Mouse (Mus musculus) T-helper 1 cell (primary cell): ENCODE measurements around the gene Dennd6a.

ENCODE experiments used
- in situ Hi-C: fragments of 300-600 bp; cut with MboI, MseI; formaldehyde crosslinking; loops from one replicate; pipeline ENCODE4 v1.15.1; 2025; ENCODE audit warnings: high pct_unique_total_duplicates

The Dennd6a gene

DNA sequence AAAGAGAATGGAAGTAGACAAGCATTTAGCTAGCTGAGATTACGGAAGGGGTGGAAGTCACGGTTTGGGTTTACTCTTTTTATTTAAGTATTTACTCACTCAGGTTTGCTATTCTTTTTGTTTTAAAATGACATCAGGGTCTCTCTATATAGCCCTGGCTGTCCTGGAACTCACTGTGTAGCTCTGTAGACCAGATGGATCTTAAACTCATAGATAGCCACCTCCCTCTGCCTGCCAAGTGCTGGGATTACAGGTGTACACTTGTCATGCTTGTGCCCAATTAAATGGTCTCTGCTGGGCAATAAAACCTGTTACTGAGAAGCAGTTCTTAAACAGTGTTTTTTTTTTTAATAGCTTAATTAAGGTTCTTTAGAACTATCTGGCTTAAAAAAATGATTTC is 66.3 kb downstream of the Dennd6a start:
- in situ Hi-C loops = loop anchor here (5.0 kb wide), 1 partner anchor 153 kb away; no protein-coding TSS in a partner anchor

DNA sequence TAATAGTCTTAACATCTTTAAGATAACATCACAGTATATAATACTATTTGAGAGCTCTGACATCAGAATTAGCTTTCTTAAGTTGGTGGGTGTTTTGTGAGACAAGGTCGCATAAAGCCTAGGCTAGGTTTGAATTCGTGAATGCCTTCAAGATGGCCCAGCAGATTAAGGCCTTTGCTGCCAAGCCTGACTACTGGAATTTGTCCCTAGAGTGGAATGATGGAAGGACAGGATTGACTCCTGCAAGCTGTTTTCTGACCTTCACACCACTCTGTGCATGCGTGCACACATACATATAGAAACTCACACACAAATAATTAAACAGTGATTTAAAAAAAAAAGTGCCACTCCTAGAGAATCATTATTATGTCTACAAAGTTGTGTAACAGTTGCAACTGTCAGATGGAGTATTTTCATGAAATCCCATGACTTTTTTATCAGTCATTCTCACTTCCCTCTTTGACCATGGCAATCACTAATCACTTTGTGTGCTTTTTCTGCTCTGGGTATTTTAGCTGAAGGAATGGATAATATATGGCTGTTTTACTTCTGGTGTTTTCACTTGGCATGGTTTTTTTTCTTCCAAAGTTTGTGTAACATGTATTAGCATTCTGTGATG is 69.5 kb downstream of the Dennd6a start:
- in situ Hi-C loops = loop anchor here (5.0 kb wide), 1 partner anchor 156 kb away; no protein-coding TSS in a partner anchor

DNA sequence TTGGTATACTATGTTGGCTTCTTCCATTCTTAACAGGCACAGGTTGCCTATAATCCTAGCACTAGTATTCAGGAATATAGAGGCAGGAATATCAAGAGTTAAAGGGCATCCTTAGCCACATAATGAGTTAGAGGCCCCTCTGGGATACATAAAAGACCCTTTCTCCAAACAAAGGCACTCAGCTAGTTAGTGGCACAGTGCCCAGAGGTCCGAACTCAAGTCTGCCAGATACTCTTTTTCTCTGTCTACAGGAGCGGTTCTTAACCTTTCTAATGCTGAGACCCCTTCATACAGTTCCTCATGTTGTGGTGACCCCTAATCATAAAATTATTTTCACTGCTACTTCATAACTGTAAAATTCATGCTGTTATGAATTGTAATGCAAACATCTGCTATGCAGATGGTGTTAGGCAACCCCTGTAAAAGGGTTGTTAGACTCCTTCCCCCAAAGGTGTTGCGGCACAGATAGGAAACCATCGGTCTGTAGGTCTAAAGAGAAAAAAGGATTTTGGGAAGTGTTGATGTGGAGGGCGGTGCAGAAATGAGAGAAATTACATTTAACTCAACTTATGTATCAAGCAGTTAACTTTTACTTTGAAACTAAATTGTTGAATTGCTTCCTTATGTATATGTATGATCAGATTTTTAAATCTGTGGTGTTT is 72.5 kb downstream of the Dennd6a start:
- in situ Hi-C loops = no loop called here

DNA sequence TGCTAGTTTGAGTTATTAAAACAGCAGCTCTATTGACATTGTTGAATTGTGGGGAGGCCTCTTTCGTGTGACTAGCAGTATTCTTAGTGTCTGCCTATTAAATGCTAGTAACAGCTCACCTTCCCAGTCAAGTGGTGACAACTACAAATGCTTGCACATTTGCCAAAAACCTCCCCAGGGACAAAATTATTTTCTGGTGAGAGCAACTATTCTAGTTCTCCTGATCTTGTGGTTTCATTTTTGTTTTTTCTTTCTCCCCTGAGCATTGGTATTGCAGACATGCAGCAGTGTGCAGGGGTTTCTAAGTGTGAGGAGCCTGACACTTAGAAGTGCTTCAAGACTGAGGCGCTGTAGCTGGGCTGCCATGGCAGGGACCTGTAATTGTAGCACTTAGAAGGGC is 74.2 kb downstream of the Dennd6a start:
- in situ Hi-C loops = no loop called here

DNA sequence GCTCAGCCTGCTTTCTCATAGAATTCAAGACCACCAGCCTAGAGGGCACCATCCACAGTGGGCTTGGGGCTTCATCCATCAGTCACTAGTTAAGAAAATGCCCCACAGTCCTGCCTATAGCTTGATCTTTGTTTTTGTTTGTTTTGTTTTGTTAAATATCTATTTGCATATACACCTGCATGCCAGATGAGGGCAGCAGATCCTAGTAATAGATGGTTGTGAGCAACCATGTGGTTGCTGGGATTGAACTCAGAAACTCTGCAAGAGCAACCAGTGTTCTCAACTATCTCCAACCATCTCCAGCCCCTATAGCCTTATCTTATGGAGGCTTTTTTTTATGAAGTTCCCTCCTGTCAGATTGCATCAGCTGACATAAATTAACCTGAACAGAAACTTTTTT is 78.2 kb downstream of the Dennd6a start:
- in situ Hi-C loops = loop anchor here (25.0 kb wide), 1 partner anchor 785 kb away; the partner anchor contains the start of gene Fam208a

DNA sequence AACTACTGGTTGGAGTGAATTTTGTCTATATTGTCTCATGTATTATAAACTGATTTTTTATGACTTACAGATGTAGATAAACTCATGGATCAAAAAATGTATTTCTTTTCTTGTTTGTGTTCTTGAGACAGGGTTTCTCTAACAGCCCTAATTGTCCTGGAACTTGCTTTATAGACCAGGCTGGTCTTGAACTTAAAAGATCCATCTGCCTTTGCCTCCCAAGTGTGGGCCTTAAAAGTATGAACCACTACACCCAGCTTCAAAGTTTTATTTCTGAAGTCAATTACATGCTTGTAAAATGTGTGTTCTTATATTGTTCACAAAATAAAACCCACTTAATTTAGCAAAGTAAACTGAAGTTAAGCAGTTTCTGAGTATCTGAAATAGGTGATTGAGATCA is 84.5 kb downstream of the Dennd6a start:
- in situ Hi-C loops = loop anchor here (25.0 kb wide), 1 partner anchor 779 kb away; the partner anchor contains the start of gene Fam208a

DNA sequence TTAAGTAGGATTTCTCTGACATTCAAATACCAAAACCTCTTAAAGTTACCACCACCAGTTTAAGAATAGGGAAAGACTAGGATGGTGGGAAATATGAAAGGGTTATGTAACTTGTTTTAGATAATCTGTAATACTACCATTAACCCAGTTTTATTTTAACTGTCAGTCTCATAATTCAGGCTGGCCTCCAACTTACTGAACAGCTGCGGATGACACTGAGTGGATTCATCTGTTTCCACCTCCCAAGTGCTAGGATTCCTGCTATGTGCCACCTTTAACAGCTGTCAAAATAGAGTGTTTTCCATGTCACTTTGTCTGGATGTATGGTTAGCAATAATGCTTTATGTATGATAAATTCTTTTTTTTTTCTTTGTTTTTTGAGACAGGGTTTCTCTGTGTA is 86.6 kb downstream of the Dennd6a start:
- in situ Hi-C loops = loop anchor here (25.0 kb wide), 1 partner anchor 777 kb away; the partner anchor contains the start of gene Fam208a

DNA sequence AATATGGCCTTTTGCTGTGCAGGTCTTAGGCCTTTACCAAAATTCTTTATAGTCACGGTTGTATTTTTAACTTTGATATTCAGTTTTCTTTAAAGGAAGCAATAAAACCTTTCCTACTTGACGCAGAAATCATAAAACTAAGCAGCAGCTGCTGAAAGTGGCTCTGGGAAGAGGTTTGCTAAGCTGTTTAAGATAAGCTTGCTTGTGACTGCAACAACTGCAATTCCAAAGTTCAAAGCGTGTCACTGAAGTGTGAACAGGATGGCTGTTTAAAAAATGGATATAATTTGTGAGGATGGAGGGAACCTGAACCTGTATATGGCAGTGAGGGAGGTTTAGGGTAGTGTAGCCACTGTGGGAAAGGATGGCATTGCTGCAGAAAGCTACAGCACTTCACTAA is 88.4 kb downstream of the Dennd6a start:
- in situ Hi-C loops = loop anchor here (25.0 kb wide), 1 partner anchor 775 kb away; the partner anchor contains the start of gene Fam208a

DNA sequence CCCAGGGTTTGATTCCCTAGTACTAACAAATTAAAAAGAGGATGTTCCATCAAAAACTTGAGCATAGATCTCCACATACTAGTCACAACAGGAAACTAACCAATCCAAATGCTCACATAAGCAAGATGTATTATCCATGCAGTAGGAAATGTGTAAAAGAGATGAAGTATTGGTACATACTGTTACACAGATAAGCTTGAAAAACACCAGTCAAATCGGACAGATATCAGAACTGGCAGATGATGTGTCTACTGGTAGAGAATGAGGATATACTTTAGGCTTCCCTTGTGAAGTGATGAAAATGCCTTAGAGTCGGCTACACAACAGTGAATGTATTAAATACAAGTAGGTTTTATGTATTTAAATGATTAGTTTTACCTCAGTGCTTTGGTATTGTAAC is 88.8 kb downstream of the Dennd6a start:
- in situ Hi-C loops = loop anchor here (25.0 kb wide), 1 partner anchor 775 kb away; the partner anchor contains the start of gene Fam208a

DNA sequence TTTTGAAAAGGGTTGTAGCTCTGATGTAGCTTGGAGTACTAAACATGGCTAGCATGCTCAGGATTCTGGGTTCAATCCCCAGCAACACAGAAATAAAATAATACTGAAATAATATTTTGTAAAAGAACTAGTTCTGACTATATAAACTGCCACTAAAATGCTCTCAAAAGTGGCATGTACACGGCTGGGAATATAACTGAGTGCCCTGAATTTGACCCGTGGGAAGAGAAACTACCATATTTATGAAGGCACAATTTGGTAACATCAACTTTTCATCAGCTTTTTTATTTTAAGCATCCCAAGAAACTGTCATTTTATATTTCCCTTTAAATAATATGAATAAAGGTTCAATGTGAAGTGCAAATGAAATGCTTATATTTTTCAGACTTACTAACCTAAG is 90.2 kb downstream of the Dennd6a start:
- in situ Hi-C loops = loop anchor here (25.0 kb wide), 1 partner anchor 773 kb away; the partner anchor contains the start of gene Fam208a

DNA sequence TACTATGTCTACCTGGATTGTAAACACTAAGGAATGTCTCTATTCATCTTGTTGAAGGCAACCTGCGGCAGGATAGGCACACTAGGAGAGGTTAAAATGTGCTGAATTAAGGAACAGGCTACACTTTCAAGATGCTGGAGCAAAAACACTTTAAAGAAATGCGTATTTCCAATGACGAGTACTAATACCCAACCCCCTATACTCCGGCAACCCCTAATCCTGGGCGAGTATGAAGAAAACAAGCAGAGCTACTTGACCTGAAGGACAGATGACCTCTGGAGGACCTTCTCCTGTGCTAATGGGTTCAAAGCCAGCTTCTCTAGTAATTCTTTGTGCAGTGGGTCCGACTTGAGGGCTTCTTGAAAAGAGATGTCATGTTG is 94.3 kb downstream of the Dennd6a start:
- in situ Hi-C loops = loop anchor here (25.0 kb wide), 1 partner anchor 769 kb away; the partner anchor contains the start of gene Fam208a

DNA sequence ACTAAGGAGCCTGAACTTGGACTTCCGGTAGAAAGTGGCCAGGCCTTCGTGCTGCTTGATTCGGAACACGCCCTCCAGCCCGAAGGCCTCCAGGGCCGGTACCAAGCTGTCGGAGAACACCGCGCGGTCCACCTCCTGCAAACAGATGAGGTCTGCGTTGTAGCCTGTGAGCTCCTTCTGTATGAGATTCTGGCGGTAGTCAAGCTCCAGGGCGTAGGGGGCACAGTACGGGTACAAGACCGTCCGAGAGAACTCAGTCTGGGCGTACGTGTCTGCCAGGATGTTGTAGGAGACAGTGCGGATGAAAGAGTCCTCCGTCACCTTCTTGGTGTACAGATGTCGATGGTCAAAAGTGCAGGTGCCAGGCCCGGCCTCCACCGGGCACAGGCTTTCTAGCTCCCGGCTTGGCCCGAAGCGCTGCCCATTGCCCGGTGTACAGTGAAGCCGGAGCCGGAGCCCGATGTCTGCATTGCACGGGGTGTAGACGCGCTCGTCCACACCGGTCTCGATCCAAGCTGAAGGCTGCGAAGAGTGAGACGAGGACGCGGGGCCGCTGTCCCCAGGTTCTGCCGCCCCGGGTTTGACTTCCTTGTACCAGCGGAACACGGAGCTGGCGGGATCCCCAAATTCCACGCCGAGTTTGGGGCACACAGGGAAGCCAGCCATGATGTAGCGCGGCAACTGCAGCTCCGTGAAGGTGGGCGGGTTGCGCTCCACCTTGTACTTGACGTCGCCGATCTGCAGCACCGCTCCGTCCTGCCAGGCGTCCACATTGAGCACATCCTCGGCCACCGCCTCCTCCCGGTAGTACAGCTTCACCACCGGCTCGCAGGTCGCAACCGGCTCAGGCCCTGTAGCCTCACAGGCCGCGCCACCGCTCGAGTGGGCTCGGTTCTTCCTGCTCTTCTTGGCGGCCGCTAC is 95.0 kb downstream of the Dennd6a start:
- in situ Hi-C loops = loop anchor here (25.0 kb wide), 1 partner anchor 769 kb away; the partner anchor contains the start of gene Fam208a

DNA sequence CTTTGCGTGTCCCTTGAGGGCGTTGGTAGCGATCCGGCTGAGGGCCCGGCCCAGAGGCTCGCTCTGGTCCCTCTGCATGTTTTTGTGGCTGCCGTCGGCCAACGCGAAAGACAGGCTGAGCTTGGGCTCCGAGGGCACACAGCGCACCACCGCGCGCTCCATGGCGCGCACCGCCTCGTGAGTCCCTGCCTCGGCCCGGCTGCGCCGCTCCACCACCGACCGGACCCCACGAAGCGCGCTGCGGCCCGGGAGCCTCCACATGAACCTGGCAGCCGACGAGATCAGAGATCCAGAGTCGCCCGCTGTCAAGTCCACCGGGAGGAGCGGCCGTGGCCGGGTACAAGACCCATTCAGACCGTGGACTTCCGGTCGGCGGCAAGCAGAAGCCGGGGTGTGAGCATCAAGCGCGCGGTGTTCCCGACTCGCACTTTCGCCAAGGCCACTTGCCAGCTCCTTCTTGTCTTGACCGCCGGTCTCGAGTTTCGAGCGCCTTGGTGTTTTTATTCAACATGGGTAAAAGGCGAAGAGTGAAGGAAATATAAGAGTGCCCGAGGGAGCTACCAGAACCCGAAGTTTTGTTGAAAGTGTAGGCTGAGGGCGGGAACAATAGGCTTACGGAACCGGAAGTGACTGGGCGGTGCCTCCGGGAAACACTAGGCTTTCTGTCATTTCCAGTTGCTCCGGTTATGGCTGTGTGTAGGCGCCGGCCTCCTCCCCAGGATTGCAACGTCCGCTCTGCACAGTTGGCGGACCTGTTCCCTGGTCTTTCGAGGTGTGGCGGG is 95.8 kb downstream of the Dennd6a start, which contains the start of gene Pde12:
Gene Pde12, minus strand, starts transcription at position 592 of the 782 bp plus-strand sequence.
- in situ Hi-C loops = loop anchor here (25.0 kb wide), 1 partner anchor 768 kb away; the partner anchor contains the start of gene Fam208a

DNA sequence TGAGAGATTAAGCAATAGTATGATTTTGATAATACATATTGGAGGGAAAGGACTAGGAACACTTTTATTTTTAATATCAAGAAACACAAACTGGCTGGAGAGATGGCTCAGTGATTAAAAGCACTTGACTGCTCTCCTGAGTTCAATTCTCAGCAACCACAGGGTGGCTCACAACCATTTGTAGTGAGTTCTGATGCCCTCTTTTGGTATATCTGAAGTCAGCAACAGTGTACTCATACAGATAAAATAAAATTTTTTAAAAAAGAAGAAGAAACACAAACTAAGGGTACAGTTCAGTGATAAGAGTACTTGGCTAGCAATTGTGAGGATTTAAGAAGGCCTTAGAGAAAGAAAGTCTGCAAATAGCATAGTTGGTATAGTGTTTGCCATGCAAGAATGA is 97.3 kb downstream of the Dennd6a start:
- in situ Hi-C loops = loop anchor here (25.0 kb wide), 1 partner anchor 766 kb away; the partner anchor contains the start of gene Fam208a

DNA sequence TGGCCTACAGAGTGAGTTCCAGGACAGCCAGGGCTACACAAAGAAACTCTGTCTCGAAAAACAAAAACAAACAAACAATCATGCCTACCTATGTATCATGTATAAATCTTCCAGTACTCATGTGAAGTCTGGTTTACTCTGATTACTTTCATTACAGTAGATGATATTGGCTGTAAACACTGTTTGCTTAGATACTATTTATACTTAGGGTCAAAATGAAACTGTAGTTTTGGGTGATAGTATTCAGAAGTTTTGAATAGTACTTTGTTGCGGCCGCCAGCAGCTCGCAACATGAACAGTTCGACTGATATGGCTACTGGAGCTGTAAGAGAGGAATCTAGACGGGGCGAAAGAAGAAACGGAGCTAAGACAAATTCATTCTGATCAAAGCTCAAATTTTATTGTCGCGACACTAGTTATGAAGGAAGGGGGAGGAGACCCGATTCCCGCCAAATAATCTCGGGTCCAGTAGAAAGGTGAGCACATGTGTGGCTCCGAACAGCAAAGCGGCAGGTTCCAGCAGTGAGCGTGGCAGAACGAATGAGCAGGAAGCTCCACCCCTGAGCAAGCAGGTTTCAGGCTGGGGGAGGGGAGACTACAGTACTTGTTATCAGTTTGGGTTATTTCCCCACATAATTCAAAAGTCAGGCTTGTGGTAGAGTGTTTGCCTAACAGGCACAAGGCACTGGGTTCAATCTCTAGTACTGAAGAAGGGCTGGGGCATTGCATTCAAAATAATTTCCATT is 98.4 kb downstream of the Dennd6a start:
- in situ Hi-C loops = loop anchor here (25.0 kb wide), 1 partner anchor 765 kb away; the partner anchor contains the start of gene Fam208a

DNA sequence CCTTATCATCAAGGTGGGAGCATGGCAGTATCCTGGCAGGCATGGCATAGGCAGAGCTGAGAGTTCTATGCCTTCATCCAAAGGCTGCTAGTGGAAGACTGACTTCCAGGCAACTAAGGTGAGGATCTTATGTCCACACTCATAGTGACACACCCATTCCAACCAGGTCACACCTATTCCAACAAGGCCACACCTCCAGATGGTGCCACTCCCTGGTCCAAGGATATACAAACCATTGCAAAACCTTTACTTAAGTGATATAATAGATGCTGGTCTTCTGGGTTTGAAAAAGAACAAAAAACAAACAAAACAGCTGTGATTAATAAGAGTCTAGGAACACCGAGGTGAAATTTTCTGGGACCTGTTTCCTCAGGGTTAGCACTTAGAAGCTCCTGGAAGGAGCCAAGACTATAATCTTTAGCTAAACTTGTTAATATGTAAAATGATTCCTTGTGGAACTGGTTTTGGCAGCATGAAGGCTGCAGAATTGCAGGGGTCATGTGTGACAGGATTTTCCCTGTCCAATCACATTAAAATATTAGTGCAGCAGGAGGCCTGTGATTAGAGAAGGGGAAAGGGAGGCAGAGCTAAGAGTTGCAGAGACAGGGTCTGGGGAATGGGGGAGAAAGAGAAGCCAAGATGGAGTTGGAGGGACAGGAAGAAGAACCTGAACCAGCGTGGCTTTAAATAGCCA is 101.0 kb downstream of the Dennd6a start:
- in situ Hi-C loops = loop anchor here (25.0 kb wide), 1 partner anchor 763 kb away; the partner anchor contains the start of gene Fam208a

DNA sequence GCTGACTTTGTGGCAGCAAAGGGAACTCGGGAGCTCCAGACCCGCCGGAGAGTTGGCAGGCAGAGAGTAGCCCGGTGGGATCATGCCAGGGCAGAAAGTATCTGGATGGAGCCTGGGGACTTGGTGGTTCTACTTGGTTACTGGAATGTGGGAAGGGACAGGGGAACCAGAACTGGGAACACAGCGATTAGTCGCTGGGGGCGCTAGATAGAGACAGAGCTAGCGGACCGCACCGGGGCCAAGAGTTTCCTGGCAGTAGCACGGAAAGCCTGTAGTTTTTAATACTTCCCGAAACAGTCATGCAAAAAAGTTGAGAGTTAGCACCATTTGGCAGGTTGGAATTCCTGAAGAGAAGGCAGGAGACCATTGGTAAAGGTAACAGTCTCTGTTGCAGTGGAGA is 101.7 kb downstream of the Dennd6a start:
- in situ Hi-C loops = no loop called here

DNA sequence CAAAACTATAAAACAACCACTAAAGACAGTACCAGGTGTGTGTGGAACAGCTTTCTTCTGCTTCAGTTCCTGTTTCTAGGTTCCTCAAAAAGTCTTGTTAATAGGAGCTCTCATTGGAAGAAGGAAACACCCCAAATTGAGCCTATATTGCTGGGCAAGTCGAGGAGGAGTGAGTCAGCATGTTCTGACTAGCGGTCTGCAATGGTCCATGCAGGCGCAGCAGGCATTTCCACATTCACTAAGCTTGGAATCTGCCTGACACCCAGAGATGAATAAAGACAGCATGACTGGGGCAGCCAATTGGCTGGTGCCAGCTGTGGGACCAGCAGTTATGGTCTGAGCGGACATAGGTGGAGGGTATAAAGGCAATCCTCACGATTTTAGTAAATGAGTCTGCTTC is 102.1 kb downstream of the Dennd6a start:
- in situ Hi-C loops = no loop called here
